Mouse (Mus musculus) frontal cortex, postnatal 10 days (tissue): ENCODE results near the gene Tmem88.

ENCODE experiments used
- DNase-seq, 2 experiments: peaks; one replicate each; pipeline ENCODE4 v3.0.0; 2022; ENCODE audit warnings: low spot score in 2 of 2, mixed read lengths in 1 of 2

Gene Tmem88

DNA sequence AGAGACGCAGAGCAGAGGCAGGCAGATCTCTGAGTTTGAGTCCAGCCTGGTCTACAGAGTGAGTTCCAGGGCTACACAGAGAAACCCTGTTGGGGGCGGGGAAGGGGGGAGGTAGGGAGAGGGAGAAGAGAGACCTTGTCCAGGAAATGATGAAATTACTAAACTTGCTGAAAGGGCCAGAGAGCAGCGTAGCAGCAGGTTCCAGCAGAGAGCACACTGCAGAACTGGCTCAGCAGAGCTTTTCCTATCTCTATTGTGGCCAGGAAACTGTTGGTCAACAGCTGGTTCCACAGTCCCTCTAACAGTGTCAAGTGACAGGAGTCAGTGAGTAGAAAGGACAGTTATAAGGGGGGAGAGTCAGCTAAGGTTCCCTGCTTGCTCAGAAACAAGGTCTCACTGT, 18.4 kb downstream of the Tmem88 start:
- no peak for DNase-seq

DNA sequence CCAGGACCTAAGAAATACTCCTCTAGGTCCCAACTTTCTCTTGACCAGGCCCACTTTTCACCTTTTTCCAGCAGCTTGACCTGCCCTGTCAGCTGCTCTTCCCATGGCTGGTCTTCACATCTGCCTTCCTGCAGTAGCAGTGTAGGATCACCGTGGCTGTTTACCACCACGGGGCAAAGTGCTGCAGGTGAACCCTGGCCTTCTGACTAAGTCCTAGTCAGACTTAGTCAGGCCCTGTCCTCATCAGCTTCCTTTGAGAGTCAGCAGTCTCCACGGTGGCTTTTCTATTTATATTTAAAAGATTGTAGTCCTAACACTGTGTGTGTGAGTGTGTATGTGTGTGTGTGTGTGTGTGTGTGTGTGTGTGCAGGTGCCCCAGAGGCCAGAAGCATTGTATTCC, 20.3 kb downstream of the Tmem88 start:
- no peak for DNase-seq

- DNase-seq: no peak
Observed at GRCm38 (mm10) chr11:69375646-69376045, 22.4 kb downstream of the Tmem88 start.

- DNase-seq: no peak
Observed at GRCm38 (mm10) chr11:69373223-69373965, 24.6 kb downstream of the Tmem88 start.

DNA sequence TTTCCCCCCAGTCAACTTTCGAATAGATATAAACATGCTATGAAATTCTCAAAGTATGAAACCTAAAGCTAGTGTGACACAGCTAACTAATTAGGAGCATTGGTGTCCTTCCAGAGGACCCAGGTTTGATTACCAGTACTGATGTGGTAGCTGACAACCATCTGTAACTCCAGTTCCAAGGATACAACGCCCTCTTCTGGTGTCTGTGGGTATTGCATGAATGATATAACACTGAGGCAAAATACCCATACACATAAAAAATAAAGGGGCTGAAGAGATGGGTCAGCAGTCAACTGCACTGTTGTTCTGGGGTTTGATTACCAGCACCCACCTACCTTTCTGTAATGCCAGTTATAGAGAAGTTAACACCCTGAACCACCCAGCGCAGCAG, 25.3 kb downstream of the Tmem88 start:
- DNase-seq: no peak

DNA sequence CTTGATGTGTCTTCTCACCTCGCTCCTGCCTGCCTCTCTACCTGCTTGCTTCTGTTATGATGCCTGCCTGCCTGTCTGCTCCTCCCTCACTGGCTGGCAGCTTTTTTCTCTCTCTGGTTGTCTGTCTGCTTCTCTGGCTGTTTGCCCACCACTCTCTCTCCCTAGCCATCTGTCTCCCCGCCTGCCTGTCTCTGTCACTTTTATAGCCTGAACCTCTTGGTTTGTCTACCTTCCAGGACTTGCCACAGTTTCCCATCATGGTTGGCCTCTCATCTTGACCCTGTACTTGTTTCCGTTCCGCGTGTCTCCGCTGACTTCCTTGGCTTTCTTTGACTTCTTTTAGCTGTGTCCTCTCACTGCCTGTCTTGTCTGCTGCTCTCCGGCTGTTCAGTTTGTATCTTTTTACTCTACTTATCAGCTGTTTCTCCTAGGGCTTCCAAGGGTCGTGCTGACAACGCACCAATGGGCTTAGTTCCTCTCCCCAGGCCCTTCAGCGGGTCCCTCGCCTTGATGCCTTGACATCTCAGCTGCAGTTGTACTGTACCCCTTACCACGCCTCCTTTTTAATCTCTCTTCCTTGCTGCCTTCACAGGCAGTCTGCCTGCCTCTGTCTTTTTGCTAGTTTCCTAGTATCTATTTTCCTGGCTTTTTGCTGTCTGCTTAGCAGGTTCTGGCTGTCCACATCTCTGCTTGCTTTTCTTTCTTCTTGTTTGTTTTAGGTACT, 25.8 kb downstream of the Tmem88 start:
- DNase-seq: peak in 1 of 2 experiments; percentile 40

DNA sequence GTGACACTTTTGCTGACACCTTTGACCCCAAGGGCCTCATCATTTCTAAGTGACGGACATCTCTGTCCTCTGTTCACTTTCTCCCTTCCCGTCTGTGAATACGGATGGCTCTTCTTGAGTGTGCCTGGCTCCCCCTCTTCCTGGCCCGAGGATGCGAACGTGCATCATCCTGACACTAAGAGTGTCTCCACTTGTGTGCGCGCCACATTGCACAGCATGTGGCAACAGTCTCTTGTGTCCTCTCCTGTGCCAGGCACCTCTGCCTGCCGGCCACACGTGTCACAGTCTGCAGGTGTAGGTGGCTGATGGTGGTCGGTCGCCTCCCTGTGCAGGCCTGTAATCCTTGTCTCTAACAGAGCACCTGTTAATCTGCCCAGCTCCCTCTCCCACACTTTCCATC, 26.4 kb downstream of the Tmem88 start:
- DNase-seq: no peak

GRCm38 (mm10) chr11:69370817-69371215, 27.2 kb downstream of the Tmem88 start:
- no peak for DNase-seq

GRCm38 (mm10) chr11:69369990-69370816, 27.8 kb downstream of the Tmem88 start:
- no peak for DNase-seq

- DNase-seq: no peak
Observed at GRCm38 (mm10) chr11:69369215-69369989, 28.6 kb downstream of the Tmem88 start, which contains the start of gene Chd3. Gene Chd3 (minus strand): TSS chr11:69369406.

DNA sequence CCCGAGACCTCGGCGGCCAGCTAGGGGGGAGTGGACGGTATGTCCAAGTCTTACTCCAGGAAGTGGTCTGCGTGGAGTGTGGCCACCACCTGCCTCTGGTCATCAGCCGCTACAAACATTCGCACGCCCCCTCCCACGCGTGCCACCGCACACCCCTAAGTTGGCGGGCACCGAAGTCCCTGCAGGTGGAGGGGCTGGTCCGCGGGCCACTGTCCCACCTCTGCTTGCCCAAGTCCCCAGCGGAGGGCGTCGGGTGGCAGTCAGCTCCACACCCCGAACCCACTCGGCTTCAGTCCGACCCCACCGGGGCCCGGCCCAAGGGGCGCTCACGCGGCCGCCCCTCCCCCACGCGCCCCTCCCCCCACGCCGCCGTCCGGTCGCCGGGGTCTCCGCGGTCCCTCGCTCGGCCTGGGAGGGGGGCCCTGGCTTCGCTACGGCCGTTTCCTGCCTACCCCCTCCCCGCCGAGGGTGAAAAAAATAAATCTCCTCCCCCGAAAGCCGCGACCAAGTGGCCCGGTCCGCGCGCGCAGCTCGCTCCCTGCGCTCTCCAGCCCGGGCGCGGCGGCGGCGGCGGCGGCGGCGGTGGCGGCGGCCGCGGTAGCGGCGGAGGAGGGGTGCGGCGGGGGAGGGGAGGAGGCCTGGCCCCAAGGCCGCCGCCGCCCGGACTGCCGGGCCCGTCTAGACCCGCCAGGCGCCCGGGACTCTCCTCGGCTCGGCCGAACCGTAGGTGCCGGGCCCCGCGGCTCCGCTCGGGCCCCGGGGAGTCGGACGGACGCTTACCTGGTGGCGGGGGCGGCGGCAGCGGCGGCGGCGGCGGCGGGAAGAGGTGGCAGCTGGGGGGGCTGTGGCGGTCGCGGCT, 29.4 kb downstream of the Tmem88 start:
- peak; percentile 48 to 69 for DNase-seq

DNA sequence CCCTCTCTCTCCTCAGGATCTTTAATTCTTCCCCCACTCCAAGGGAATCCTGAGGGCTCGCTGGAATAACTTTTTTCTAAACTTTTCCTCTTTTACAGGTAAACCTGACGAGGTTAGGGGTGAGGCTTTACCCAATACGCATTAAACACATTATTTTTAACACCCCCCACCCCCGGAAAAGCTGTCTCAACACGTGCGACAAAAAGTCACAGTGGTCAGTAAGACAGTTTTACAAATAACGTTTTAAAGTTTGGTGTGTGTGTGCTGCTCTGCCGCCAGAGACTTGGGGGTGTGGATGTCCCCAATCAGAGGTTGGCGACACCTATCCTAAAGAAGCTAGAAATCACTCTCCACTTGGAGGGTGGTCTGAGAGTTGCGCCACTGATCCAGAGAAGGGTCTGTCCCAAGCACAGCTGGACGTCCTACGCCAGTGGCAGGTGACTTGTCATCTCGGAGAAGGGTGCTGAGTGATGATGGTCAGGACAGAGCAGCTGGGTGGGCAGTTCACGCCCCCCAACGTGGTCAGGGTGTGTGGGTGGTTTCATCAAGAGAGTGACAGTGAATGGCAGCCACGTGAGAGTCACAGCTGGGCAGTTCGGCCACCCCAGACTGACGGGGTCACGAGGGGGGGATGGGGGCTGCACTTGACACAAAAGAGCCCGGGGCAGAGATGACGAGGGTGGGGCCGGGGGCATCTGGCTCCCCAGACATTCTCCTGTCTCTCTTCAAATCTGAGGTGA, 30.2 kb downstream of the Tmem88 start:
- DNase-seq: peak; percentile 42 to 66

- no peak for DNase-seq
Observed at GRCm38 (mm10) chr11:69366855-69367615, 31.0 kb downstream of the Tmem88 start.

- peak; percentile 94 for DNase-seq
Observed at GRCm38 (mm10) chr11:69366157-69366854, 31.7 kb downstream of the Tmem88 start.

- no peak for DNase-seq
Observed at GRCm38 (mm10) chr11:69365722-69366121, 32.3 kb downstream of the Tmem88 start.

- DNase-seq: peak; percentile 92 to 93
Observed at GRCm38 (mm10) chr11:69364910-69365309, 33.1 kb downstream of the Tmem88 start.

GRCm38 (mm10) chr11:69364376-69364775, 33.7 kb downstream of the Tmem88 start:
- no peak for DNase-seq

DNA sequence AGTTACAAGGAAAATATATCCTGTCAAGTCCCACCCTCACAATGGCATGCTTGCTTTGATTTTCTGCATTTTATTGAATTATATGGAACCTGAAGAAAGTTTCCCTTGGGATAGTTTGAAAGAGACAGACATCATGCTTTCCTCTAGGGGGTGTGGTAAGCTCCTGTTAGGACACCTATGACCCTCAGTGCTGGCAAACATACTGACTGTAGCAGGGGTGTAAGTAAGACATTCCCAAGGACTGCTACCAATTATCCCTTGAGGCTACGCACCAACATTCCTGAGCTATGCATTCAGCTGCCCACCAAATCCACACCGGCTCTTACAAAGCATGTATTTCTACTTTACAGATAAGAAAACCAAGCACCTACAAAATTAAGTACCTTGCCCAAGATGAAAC, 35.6 kb downstream of the Tmem88 start:
- DNase-seq: no peak
